Mouse (Mus musculus) heart, embryonic 16.5 days (tissue): ENCODE measurements at regions not wholly inside any gene's neighbourhood (a gene's known extent, or its start where the extent isn't known, plus 50 kb on each side); places are given as distances from the start of the nearest gene placed in this dataset.
A peak's percentile ranks its signal among the peaks of the same experiment; 100 is the strongest.
"Not testable (repeated sequence)": the region's sequence is repeated elsewhere in the genome, so short reads cannot be mapped to it uniquely, and the experiment has no call there.

Source experiments
- ATAC-seq: fragments of 200-750 bp; cut with Nextera tagmentation; replicated peaks from 2 replicates; pipeline ENCODE4 v1.8.0; 2017; ENCODE audit warnings: moderate number of reproducible peaks; ENCODE audit not compliant: insufficient read depth, low FRiP score; ENCODE audit errors: extremely low read depth
- H3K27ac ChIP-seq: fragments of 300-500 bp; sonication (generic); 2 replicates; pipeline ENCODE4 v1.5.1; 2014; ENCODE audit warnings: mild to moderate bottlenecking, low read length, control low read depth, moderate library complexity
- H3K27me3 ChIP-seq: fragments of 300-500 bp; sonication (generic); 2 replicates; pipeline ENCODE4 v1.6.1; 2014; ENCODE audit warnings: low read length, mixed read lengths; ENCODE audit not compliant: control insufficient read depth, insufficient read depth
- H3K36me3 ChIP-seq: fragments of 300-500 bp; sonication (generic); 2 replicates; pipeline ENCODE4 v1.6.1; 2014; ENCODE audit not compliant: control insufficient read depth, insufficient read depth
- H3K4me1 ChIP-seq: fragments of 300-500 bp; sonication (generic); 2 replicates; pipeline ENCODE4 v1.6.1; 2014; ENCODE audit warnings: low read length, mixed read lengths; ENCODE audit not compliant: control insufficient read depth, insufficient read depth
- H3K4me2 ChIP-seq: fragments of 300-500 bp; sonication (generic); 2 replicates; pipeline ENCODE4 v1.6.1; 2014; ENCODE audit warnings: low read depth, mild to moderate bottlenecking, control low read depth, low read length
- H3K4me3 ChIP-seq: fragments of 300-500 bp; sonication (generic); 2 replicates; pipeline ENCODE4 v1.5.1; 2014; ENCODE audit warnings: mild to moderate bottlenecking, control low read depth, low read length
- H3K9ac ChIP-seq: fragments of 300-500 bp; sonication (generic); 2 replicates; pipeline ENCODE4 v1.6.1; 2014; ENCODE audit warnings: low read length, control low read depth
- H3K9me3 ChIP-seq: fragments of 300-500 bp; sonication (generic); replicated peaks from 2 replicates; pipeline ENCODE4 v1.6.1; 2016; ENCODE audit warnings: low read length; ENCODE audit not compliant: control insufficient read depth
- WGBS: fragments of 180-500 bp; shearing (Covaris S2); extraction: QIAGEN DNeasy Blood & Tissue Kit; methylation state at CpG from one replicate; pipeline ENCODE4 v1.1.7; 2014; 5-methylcytosine and 5-hydroxymethylcytosine counted together

GRCm38 (mm10) chr12:17992572-17992971 lies 301.9 kb downstream of the Hpcal1 start:
- Histone ChIP-seq H3K4me2 (peak overlapping the region; percentile 61), H3K4me3 (peak overlapping the region; percentile 56), H3K9ac (peak overlapping the region; percentile 59)
- ATAC-seq: peak; percentile 85
- H3K27ac ChIP-seq, H3K36me3 ChIP-seq, H3K27me3 ChIP-seq, H3K4me1 ChIP-seq, H3K9me3 ChIP-seq: not testable (repeated sequence)
- WGBS: under 1% methylated on average over 40 of the region's 44 CpGs

DNA sequence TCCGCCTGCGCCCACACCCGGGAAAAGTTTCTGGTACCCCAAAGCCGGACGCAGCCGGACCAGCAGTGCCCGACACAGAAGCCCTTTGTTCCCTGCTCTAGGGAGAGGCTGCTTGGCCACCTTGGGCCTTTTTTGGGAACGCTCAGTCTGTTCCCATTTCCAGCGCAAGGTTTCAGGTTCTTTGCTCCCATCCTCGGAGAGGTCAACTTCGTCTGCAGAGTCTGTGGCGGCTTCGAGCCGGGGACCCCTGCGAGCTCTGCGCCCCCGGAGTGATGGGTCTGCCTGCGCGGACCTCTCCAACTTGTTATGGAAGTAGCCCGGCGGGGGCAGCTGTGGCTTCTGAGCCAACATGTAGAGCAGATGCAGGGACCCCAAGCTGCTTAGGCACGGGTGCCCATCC lies 302.7 kb downstream of the Hpcal1 start:
- H3K4me1 ChIP-seq, H3K36me3 ChIP-seq, ATAC-seq, H3K27ac ChIP-seq, H3K9me3 ChIP-seq, H3K9ac ChIP-seq, H3K27me3 ChIP-seq: not testable (repeated sequence)
- 7% methylated on average over 21 of the region's 22 CpGs for WGBS
- H3K4me2 ChIP-seq: peak overlapping the region; percentile 61
- peak overlapping the region; percentile 56 for H3K4me3 ChIP-seq
